Mouse (Mus musculus) liver, postnatal 0 days (tissue): ENCODE measurements at regions not wholly inside any gene's neighbourhood (a gene's known extent, or its start where the extent isn't known, plus 50 kb on each side); places are given as distances from the start of the nearest gene placed in this dataset.

Source experiments
- CTCF ChIP-seq: sonication (generic); IDR thresholded peaks from 2 replicates; pipeline ENCODE4 v1.5.1; 2016; ENCODE audit warnings: antibody characterized with exemption, low read depth
- EP300 ChIP-seq: IDR thresholded peaks from 2 replicates; pipeline ENCODE4 v1.6.1; 2016; ENCODE audit warnings: antibody characterized with exemption, low read depth, mild to moderate bottlenecking

DNA sequence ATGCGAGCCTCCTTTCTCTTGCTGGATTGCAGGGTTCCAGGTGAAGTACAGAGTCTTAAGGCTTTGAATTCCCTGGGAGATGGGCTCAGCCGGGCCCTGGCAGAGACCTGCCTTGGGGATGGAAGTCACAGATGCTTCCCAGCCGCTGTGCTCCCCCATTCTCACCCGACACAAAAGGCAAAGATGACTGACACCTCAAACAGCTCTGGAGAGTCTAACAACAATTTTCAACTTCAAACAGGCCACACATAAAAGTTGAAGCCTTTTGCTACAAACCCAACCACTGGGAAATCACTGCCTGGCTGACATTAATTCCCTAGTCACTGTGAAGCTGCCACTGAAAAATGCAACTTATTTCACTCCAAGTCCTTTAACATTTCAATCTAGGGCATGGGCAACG, 586.3 kb downstream of the Ebf1 start:
- no peak for TF ChIP-seq CTCF
- TF ChIP-seq EP300 = no peak
